Mouse (Mus musculus) limb, embryonic 14.5 days (tissue): ENCODE measurements around the gene Gpat2. TPM values are rescaled to one million over a fixed set of nuclear protein-coding genes. Genes with fewer than 3 reads are reported as not detected.

Source experiments
- ATAC-seq: fragments of 200-750 bp; cut with Nextera tagmentation; 2 replicates; pipeline ENCODE4 v1.8.0; 2017; ENCODE audit warnings: low read depth, moderate number of reproducible peaks, moderate TSS enrichment; ENCODE audit not compliant: low FRiP score
- DNase-seq: peaks from one replicate; pipeline ENCODE4 v3.0.0-alpha.2; 2015; ENCODE audit warnings: low spot score
- H3K27ac ChIP-seq: fragments of 300-500 bp; sonication (generic); replicated peaks from 2 replicates; pipeline ENCODE4 v1.5.1; 2014; ENCODE audit warnings: low read depth, mild to moderate bottlenecking, low read length, moderate library complexity, mixed read lengths
- H3K27me3 ChIP-seq: fragments of 300-500 bp; sonication (generic); 2 replicates; pipeline ENCODE4 v1.6.1; 2014; ENCODE audit warnings: low read length, mixed read lengths; ENCODE audit not compliant: control insufficient read depth, insufficient read depth
- H3K36me3 ChIP-seq: fragments of 300-500 bp; sonication (generic); 2 replicates; pipeline ENCODE4 v1.6.1; 2014; ENCODE audit warnings: mild to moderate bottlenecking, low read length, moderate library complexity, mixed read lengths; ENCODE audit not compliant: control insufficient read depth, insufficient read depth
- H3K4me1 ChIP-seq: fragments of 300-500 bp; sonication (generic); 2 replicates; pipeline ENCODE4 v1.6.1; 2014; ENCODE audit warnings: antibody characterized with exemption, low read length, mixed read lengths; ENCODE audit not compliant: control insufficient read depth, insufficient read depth
- H3K4me2 ChIP-seq: fragments of 300-500 bp; sonication (generic); replicated peaks from 2 replicates; pipeline ENCODE4 v1.6.1; 2014; ENCODE audit warnings: low read depth, mild to moderate bottlenecking, low read length, moderate library complexity; ENCODE audit not compliant: severe bottlenecking
- H3K4me3 ChIP-seq: fragments of 300-500 bp; sonication (generic); replicated peaks from 2 replicates; pipeline ENCODE4 v1.5.1; 2014; ENCODE audit warnings: low read length
- H3K9ac ChIP-seq: fragments of 300-500 bp; sonication (generic); 2 replicates; pipeline ENCODE4 v1.6.1; 2014; ENCODE audit warnings: mild to moderate bottlenecking, low read depth, low read length, moderate library complexity; ENCODE audit not compliant: severe bottlenecking
- H3K9me3 ChIP-seq: fragments of 300-500 bp; sonication (generic); 2 replicates; pipeline ENCODE4 v1.6.1; 2016; ENCODE audit warnings: low read length; ENCODE audit not compliant: control insufficient read depth
- POLR2A ChIP-seq: fragments of 200-500 bp; IDR thresholded peaks from 2 replicates; pipeline ENCODE4 v1.8.0; 2012; ENCODE audit warnings: inconsistent platforms, mild to moderate bottlenecking, moderate library complexity, borderline replicate concordance; ENCODE audit not compliant: insufficient read depth, insufficient read length; ENCODE audit errors: extremely low read depth
- WGBS: fragments of 180-500 bp; shearing (Covaris S2); extraction: QIAGEN DNeasy Blood & Tissue Kit; methylation state at CpG from one replicate; pipeline ENCODE4 v1.1.7; 2014; 5-methylcytosine and 5-hydroxymethylcytosine counted together
- polyA plus RNA-seq, 2 experiments: library from polyadenylated mRNA; depleted of rRNA in 1 of 2; stranded (reverse) in 1 of 2; unstranded in 1 of 2; fragments of >200 nt; fragmentation: Nextera tagmentation in 1 of 2; extraction: Ambion mirVana in 1 of 2; gene quantifications; 2 replicates each; pipeline versions ENCODE4 v1.2.1 to v1.2.3; 2012 to 2014

Gene Gpat2
- polyA plus RNA-seq (2012; rRNA removed) (0.31 and 0.37 TPM in 2 replicates), polyA plus RNA-seq (2014; fragmentation: Nextera tagmentation; extraction: Ambion mirVana) (0.14 and 0.39 TPM in 2 replicates)

DNA sequence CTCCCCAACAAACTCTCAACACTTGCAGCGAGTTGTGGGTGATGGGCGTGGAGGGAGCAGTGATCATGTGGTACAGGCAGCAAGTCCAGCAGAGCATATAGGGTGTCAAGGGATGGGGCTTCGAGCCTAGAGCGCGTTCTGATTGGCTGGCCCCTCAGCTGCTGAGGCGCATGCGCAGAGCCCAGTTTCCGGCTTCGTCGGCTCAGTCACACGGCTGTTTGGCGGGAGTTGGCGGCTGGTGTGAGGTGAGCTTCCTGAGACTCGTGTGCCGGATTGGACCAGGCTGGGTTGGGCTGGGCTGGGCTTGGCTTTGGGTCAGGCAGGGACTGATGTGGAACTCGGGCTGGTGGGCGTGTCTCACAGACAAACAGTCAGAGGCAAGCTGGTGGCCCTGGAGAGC is at the start of gene Gpat2:
Gene Gpat2, plus strand, starts transcription at position 223 of the 400 bp plus-strand sequence.
- DNase-seq (no peak), ATAC-seq (no peak)
- Histone ChIP-seq H3K9ac (no peak within 1 kb of the TSS), H3K36me3 (no peaks in the 10 kb centered on the region), H3K4me2 (no peak within 1 kb of the TSS), H3K4me1 (no peaks in the 10 kb centered on the region), H3K27me3 (no peaks in the 10 kb centered on the region), H3K9me3 (no peaks in the 10 kb centered on the region), H3K27ac (no peak within 1 kb of the TSS), H3K4me3 (no peak within 1 kb of the TSS)
- WGBS, result 86% methylated on average over 17 of the region's 17 CpGs
- no peak for TF ChIP-seq POLR2A

- Histone ChIP-seq H3K27ac (no peak overlapping the region), H3K9ac (no peak overlapping the region), H3K4me1 (no peaks in the 10 kb centered on the region), H3K36me3 (no peaks in the 10 kb centered on the region), H3K9me3 (no peaks in the 10 kb centered on the region), H3K4me3 (no peak overlapping the region), H3K27me3 (no peaks in the 10 kb centered on the region), H3K4me2 (no peak overlapping the region)
- ATAC-seq, result no peak
- WGBS, result 52% methylated on average over 7 of the region's 7 CpGs
- no peak for TF ChIP-seq POLR2A
- DNase-seq, result no peak
Observed at GRCm38 (mm10) chr2:127375759-127376341, 49.1 kb upstream of the Gpat2 start.

DNA sequence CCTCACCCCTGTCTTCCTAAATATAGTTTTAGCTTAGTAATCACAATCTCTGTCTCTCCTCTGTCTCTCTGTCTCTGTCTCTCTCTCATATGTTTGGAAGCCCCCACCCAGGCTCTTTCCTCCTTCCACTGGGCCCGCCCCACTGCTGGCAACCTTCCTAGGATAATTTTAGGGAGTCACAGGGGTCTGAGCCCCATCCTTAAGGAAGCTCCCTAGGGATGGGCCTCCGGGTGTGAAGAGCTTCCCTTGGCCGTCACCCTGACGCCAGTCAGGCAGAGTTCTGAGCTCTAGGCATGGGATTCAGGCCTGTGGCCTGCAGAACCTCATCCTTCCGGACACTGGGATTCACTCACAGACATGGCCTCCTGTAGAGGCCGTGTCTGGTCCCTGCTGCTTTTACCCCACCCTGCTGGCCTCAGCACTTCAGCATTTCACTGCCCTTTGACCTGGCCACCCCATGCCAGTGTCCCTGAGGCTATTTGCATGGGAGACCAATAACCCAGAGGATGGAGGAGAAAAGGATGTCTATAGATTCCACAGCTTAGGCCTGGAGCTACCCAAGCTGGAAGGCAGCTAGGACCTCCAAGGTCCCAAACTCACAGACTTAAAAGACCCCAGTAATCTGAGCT is 48.5 kb upstream of the Gpat2 start:
- Histone ChIP-seq H3K27ac (no peak overlapping the region), H3K4me2 (no peak overlapping the region), H3K9me3 (no peaks in the 10 kb centered on the region), H3K4me3 (no peak overlapping the region), H3K4me1 (no peaks in the 10 kb centered on the region), H3K9ac (no peak overlapping the region), H3K27me3 (no peaks in the 10 kb centered on the region), H3K36me3 (no peaks in the 10 kb centered on the region)
- DNase-seq, result no peak
- 78% methylated on average over 6 of the region's 6 CpGs for WGBS
- TF ChIP-seq POLR2A, result no peak
- no peak for ATAC-seq

DNA sequence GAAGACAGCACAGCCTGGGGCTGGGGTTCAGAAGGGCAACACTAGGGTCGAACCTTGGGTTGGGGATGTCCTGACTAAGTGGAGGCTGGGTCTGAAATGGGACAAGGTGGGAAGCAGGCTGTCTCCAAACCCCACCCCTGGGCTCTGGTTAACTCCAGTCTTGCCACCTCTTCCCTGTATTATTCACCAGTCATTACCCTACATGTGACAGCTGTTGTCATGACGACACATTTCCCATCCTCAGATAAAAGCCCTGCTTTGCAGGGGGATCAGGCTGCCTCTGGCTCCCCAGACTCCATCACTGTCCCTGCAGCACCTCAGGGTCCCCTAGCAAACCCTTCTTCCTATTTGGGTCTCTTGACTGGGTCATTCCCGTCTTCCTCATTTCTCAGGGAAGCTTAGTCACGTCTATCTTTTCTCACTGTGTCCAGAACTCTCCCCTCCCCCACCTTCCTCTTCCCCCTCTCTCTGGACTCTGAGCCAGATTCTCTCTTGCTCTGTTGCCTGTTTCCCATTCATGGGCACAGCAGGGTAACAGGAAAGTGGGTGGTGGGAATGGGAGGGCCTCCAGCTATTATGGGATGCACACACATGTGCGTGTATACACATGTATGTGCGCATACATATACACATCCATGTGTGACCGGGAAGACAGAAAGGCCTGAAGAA is 46.9 kb upstream of the Gpat2 start:
- 74% methylated on average over 7 of the region's 7 CpGs for WGBS
- H3K36me3 ChIP-seq, result no peaks in the 10 kb centered on the region
- TF ChIP-seq POLR2A, result no peak

DNA sequence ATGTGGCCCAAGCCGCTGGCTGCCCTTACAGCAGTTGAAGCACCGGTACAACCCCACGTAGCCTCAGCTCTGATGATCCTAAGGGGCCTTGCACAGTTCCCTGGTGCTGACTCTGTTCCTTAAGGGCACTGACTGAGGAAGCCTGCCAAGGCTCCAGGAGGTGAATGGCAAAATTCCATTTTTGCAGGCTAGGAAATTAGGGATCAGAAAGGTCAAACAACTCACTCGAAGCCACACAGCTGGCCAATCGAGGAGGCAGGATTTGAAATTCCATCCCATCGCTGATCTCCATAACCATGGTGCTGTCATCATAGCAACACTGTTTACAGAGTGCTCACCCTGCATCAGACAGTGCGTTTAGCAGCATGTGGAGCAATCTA is 46.4 kb upstream of the Gpat2 start:
- no peak overlapping the region for H3K4me3 ChIP-seq
- no peak for TF ChIP-seq POLR2A
- no peaks in the 10 kb centered on the region for H3K27me3 ChIP-seq
- ATAC-seq, result no peak
- 75% methylated on average over 7 of the region's 7 CpGs for WGBS
- DNase-seq, result no peak
- H3K9ac ChIP-seq, result no peak overlapping the region
- no peak overlapping the region for H3K4me2 ChIP-seq
- H3K27ac ChIP-seq, result no peak overlapping the region
- H3K4me1 ChIP-seq, result no peaks in the 10 kb centered on the region
- no peaks in the 10 kb centered on the region for H3K36me3 ChIP-seq
- no peaks in the 10 kb centered on the region for H3K9me3 ChIP-seq

More for the DNA sequence above, 46.9 kb upstream of the Gpat2 start:
- Histone ChIP-seq H3K4me1 (no peaks in the 10 kb centered on the region), H3K27ac (no peak overlapping the region), H3K9ac (no peak overlapping the region), H3K9me3 (no peaks in the 10 kb centered on the region), H3K4me2 (no peak overlapping the region), H3K27me3 (no peaks in the 10 kb centered on the region), H3K4me3 (no peak overlapping the region)
- DNase-seq (no peak), ATAC-seq (no peak)
